Mouse (Mus musculus): ENCODE measurements around the gene Cpeb2. TPM values are rescaled to one million over a fixed set of nuclear protein-coding genes. Genes with fewer than 3 reads are reported as not detected.

Cpeb2 gene
- 17.0 TPM for polyA plus RNA-seq (2017; shearing (Covaris generic))

DNA sequence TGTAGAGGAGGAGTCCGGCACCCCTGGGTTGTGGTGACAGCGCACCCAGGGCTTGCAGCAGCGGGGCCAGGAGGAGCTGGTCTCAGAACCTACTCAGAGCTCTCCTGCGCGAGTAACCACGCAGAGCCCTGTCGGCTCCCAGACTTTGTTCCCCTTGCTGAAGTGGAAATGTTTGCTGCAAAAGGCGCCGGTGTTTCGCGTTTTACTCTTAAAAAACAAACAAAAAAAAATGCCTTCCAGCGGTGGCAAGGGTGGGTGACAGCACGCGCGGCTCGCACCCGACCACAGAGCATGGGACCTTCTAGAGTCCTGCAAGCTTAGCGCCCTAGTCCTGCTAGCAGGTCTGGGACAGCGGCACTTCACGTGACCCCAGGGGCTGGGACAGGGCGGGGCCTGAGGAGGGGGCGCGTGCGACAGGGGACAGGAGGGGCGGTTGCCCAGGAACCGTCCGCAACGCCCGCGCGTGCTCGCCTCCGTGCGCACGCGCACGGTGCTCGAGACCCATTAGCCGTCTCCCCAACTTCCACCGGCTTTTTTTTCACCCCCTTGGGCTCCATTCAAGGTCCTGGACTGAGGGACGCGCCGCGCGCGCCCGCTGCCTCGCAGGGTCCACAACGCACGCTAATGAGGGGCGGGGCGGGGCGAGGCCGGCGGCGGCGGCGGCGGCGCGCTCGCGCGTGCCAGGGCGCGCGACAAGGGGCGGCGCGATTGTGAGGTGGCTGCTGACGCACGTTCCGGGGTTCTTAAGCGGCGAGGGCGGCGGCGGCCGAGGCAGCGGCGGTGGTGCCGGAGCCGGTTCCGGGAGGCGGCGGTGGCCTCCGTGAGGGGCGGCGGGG is at the start of gene Cpeb2:
TSS of gene Cpeb2 (plus strand) at position 691 of the 836 bp plus-strand sequence.

